Mouse (Mus musculus) heart, adult 2 months (tissue): ENCODE data around the gene Gsdme.

ENCODE experiments used
- CTCF ChIP-seq: fragments of 200-600 bp; IDR thresholded peaks from 2 replicates; pipeline ENCODE4 v1.8.1; 2022; ENCODE audit warnings: antibody characterized with exemption, mild to moderate bottlenecking, moderate library complexity
- POLR2A ChIP-seq: fragments of 200-500 bp; IDR thresholded peaks from 2 replicates; pipeline ENCODE4 v1.6.1; 2011; ENCODE audit warnings: mild to moderate bottlenecking, low read depth, low read length, control low read depth; ENCODE audit not compliant: insufficient read depth

GRCm38 (mm10) chr6:50237963-50238362, 25.7 kb downstream of the Gsdme start:
- TF ChIP-seq POLR2A (no peak), CTCF (no peak)
